Mouse (Mus musculus) stomach, embryonic 15.5 days (tissue): ENCODE results near the gene Spns1. TPM values are rescaled to one million over a fixed set of nuclear protein-coding genes. Genes with fewer than 3 reads are reported as not detected.
"Not testable (repeated sequence)": the region's sequence is repeated elsewhere in the genome, so short reads cannot be mapped to it uniquely, and the experiment has no call there.

Experiments
- ATAC-seq: fragments of 200-750 bp; cut with Nextera tagmentation; 2 replicates; pipeline ENCODE4 v1.8.0; 2017; ENCODE audit warnings: low read depth, moderate number of reproducible peaks, moderate TSS enrichment; ENCODE audit not compliant: insufficient read depth, low FRiP score
- H3K27ac ChIP-seq: fragments of 300-500 bp; sonication (generic); 2 replicates; pipeline ENCODE4 v1.5.1; 2015; ENCODE audit warnings: mild to moderate bottlenecking, inconsistent platforms
- H3K27me3 ChIP-seq: fragments of 300-500 bp; sonication (generic); replicated peaks from 2 replicates; pipeline ENCODE4 v1.6.1; 2015; ENCODE audit warnings: inconsistent platforms
- H3K36me3 ChIP-seq: fragments of 300-500 bp; sonication (generic); 2 replicates; pipeline ENCODE4 v1.6.1; 2015; ENCODE audit warnings: inconsistent platforms
- H3K4me1 ChIP-seq: fragments of 300-500 bp; sonication (generic); 2 replicates; pipeline ENCODE4 v1.6.1; 2015; ENCODE audit warnings: inconsistent platforms
- H3K4me2 ChIP-seq: fragments of 300-500 bp; sonication (generic); 2 replicates; pipeline ENCODE4 v1.6.1; 2015; ENCODE audit warnings: mild to moderate bottlenecking, inconsistent platforms
- H3K4me3 ChIP-seq: fragments of 300-500 bp; sonication (generic); replicated peaks from 2 replicates; pipeline ENCODE4 v1.5.1; 2015; ENCODE audit warnings: inconsistent platforms
- H3K9ac ChIP-seq: fragments of 300-500 bp; sonication (generic); 2 replicates; pipeline ENCODE4 v1.6.1; 2015; ENCODE audit warnings: inconsistent platforms
- H3K9me3 ChIP-seq: fragments of 300-500 bp; sonication (generic); 2 replicates; pipeline ENCODE4 v1.6.1; 2016; ENCODE audit warnings: inconsistent platforms
- WGBS: fragments of 180-500 bp; shearing (Covaris S2); methylation state at CpG from one replicate; pipeline ENCODE4 v1.1.7; 2015; 5-methylcytosine and 5-hydroxymethylcytosine counted together
- polyA plus RNA-seq: library from polyadenylated mRNA; unstranded; fragments of >200 nt; fragmentation: Nextera tagmentation; extraction: Ambion mirVana; gene quantifications from 2 replicates; pipeline ENCODE4 v1.2.1, GENCODE M21; 2015

Spns1 gene
- 42.4 and 53.8 TPM in 2 replicates for polyA plus RNA-seq

- H3K36me3 ChIP-seq, result peaks cover 5% of the 10 kb centered on the region; the same call in 1 of the 2 replicates
Measured at GRCm38 (mm10) chr7:126377278-126378158, at the start of gene Spns1. Gene Spns1 (minus strand): TSS chr7:126377450.

DNA sequence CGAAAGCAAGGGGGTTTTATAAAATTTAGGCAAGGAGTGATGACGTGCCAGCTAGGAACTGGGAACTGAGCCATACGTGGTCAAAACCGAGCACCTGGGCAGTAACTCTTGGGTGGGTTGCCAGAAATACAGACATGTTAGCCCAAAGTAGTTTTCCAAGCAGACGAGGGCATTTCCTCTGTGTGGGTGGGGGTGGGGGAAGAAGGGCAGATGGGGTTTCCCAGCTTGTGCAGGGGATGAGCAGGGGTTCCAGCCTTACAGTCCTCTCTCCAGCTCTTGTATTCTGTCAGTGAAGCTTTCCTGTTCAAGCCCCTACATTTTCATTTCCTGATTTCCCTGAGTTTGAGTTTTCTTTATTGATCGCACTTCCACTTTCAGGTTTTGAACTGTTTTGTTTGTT, 46.9 kb upstream of the Spns1 start:
- no peak for ATAC-seq
- WGBS, result 87% methylated on average over 6 of the region's 6 CpGs
- Histone ChIP-seq H3K27ac (no peak overlapping the region), H3K4me3 (no peak overlapping the region), H3K36me3 (no peaks in the 10 kb centered on the region), H3K9ac (no peak overlapping the region), H3K9me3 (no peaks in the 10 kb centered on the region; the same call in 1 of the 2 replicates), H3K4me2 (no peak overlapping the region), H3K4me1 (0 out of 2 replicates have a peak, but pooled peaks cover 6% of the 10 kb centered on the region), H3K27me3 (no peaks in the 10 kb centered on the region)

More at GRCm38 (mm10) chr7:126377278-126378158, at the start of gene Spns1:
- no peaks in the 10 kb centered on the region for H3K27me3 ChIP-seq
- H3K4me2 ChIP-seq, result peak within 1 kb of the TSS; percentile 95
- peak; percentile 97 for ATAC-seq
- no peaks in the 10 kb centered on the region for H3K9me3 ChIP-seq
- H3K4me1 ChIP-seq, result peaks cover 11% of the 10 kb centered on the region
- peak within 1 kb of the TSS; percentile 55 for H3K27ac ChIP-seq
- H3K4me3 ChIP-seq, result peak within 1 kb of the TSS; percentile 88
- WGBS, result under 1% methylated on average over 33 of the region's 33 CpGs
- H3K9ac ChIP-seq, result peak within 1 kb of the TSS; percentile 69

DNA sequence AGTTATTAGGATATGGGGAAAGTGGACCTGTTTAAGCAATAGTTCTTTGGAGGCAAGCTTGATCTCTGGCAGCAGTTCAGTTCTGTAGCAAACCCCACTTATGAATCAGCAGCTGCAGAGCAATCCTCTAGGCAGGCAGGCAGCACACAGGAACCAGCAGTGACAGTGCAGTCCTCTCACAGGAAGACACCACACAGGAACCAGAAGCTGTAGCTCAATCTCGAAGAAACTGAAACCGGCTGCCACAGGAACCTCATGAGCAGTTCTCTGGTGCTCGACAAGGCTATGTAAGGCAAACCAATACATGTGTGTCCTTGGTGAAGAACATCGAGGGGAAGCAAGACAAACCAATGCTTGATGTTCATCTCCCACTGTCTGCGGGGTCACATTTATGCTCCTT, 44.5 kb upstream of the Spns1 start:
- WGBS, result 83% methylated on average over 5 of the region's 5 CpGs
- no peaks in the 10 kb centered on the region for H3K27me3 ChIP-seq
- H3K9ac ChIP-seq, result no peak overlapping the region
- no peaks in the 10 kb centered on the region for H3K4me1 ChIP-seq
- H3K4me3 ChIP-seq, result no peak overlapping the region
- no peak overlapping the region for H3K4me2 ChIP-seq
- H3K27ac ChIP-seq, result no peak overlapping the region
- H3K36me3 ChIP-seq, result no peaks in the 10 kb centered on the region
- H3K9me3 ChIP-seq, result no peaks in the 10 kb centered on the region; the same call in 1 of the 2 replicates
- no peak for ATAC-seq

DNA sequence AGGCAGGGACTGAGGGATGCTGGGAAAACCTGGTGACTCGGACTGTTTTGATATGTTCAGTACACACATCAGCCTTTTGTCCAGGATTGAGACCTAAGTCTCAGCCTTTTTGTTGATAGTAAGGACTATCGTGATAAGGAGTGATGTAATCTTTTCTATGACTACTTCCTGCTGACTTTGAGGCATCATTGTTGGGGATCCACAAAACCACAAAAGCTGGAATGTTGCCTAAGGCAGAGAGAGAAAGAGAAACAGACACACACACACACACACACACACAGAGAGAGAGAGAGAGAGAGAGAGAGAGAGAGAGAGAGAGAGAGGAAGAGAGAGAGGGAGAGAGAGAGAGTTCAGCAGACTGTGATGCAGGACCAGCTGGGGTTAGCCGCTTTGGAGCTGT, 41.2 kb upstream of the Spns1 start:
- H3K9ac ChIP-seq, result no peak overlapping the region
- H3K27ac ChIP-seq, result no peak overlapping the region
- H3K27me3 ChIP-seq, result no peaks in the 10 kb centered on the region
- 51% methylated on average over 3 of the region's 3 CpGs for WGBS
- H3K4me3 ChIP-seq, result no peak overlapping the region
- no peak for ATAC-seq
- no peaks in the 10 kb centered on the region for H3K36me3 ChIP-seq
- no peaks in the 10 kb centered on the region for H3K9me3 ChIP-seq
- no peaks in the 10 kb centered on the region for H3K4me1 ChIP-seq
- no peak overlapping the region for H3K4me2 ChIP-seq

DNA sequence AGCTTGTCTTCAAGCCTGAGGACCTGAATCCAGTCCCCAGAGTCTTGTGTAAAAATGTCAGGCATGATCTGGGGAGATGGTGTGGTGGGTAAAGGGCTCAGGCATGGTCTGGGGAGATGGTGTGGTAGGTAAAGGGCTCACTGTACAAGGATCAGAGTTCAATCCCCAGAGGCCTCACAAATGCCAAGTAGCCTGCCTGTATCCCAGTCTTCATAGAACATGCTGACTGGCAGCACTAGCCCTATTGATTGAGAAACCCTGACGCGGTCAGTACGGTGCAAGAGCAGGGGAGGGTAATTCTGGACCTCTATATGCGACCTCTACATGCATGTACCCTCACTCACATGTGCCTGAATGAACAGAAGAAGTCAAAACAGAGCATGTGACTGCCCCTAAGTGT, 40.4 kb upstream of the Spns1 start:
- no peak overlapping the region for H3K9ac ChIP-seq
- H3K27ac ChIP-seq, result no peak overlapping the region
- H3K4me1 ChIP-seq, result no peaks in the 10 kb centered on the region
- H3K4me2 ChIP-seq, result no peak overlapping the region
- ATAC-seq, result no peak
- 87% methylated on average over 4 of the region's 4 CpGs for WGBS
- H3K9me3 ChIP-seq, result no peaks in the 10 kb centered on the region
- 0 out of 2 replicates have a peak, but pooled peaks cover 2% of the 10 kb centered on the region for H3K27me3 ChIP-seq
- H3K4me3 ChIP-seq, result no peak overlapping the region
- H3K36me3 ChIP-seq, result no peaks in the 10 kb centered on the region

- Histone ChIP-seq H3K9ac (no peak overlapping the region), H3K9me3 (no peaks in the 10 kb centered on the region), H3K4me3 (no peak overlapping the region), H3K4me2 (no peak overlapping the region), H3K27ac (no peak overlapping the region), H3K36me3 (no peaks in the 10 kb centered on the region), H3K4me1 (no peaks in the 10 kb centered on the region), H3K27me3 (0 out of 2 replicates have a peak, but pooled peaks cover 5% of the 10 kb centered on the region)
- no peak for ATAC-seq
- 61% methylated on average over 8 of the region's 8 CpGs for WGBS
Measured at GRCm38 (mm10) chr7:126417045-126417444, 39.8 kb upstream of the Spns1 start.

GRCm38 (mm10) chr7:126416615-126417014, 39.4 kb upstream of the Spns1 start:
- 61% methylated on average over 2 of the region's 2 CpGs for WGBS
- no peak overlapping the region for H3K4me2 ChIP-seq
- H3K27me3 ChIP-seq, result peaks cover 5% of the 10 kb centered on the region; the same call in 1 of the 2 replicates
- no peak overlapping the region for H3K9ac ChIP-seq
- no peaks in the 10 kb centered on the region for H3K9me3 ChIP-seq
- H3K4me3 ChIP-seq, result no peak overlapping the region
- no peaks in the 10 kb centered on the region for H3K36me3 ChIP-seq
- no peak overlapping the region for H3K27ac ChIP-seq
- no peaks in the 10 kb centered on the region for H3K4me1 ChIP-seq
- no peak for ATAC-seq

- no peak within 1 kb of the TSS for H3K27ac ChIP-seq
- ATAC-seq, result no peak
- no peak within 1 kb of the TSS for H3K4me3 ChIP-seq
- H3K36me3 ChIP-seq, result no peaks in the 10 kb centered on the region
- no peak within 1 kb of the TSS for H3K4me2 ChIP-seq
- H3K27me3 ChIP-seq, result peaks cover 5% of the 10 kb centered on the region; the same call in 1 of the 2 replicates
- H3K9me3 ChIP-seq, result no peaks in the 10 kb centered on the region
- no peaks in the 10 kb centered on the region for H3K4me1 ChIP-seq
- H3K9ac ChIP-seq, result no peak within 1 kb of the TSS
- 81% methylated on average over 6 of the region's 6 CpGs for WGBS
Measured at GRCm38 (mm10) chr7:126414725-126415124, 37.5 kb upstream of the Spns1 start, which contains the start of gene Cd19. Gene Cd19 (minus strand): TSS chr7:126414889.

GRCm38 (mm10) chr7:126411061-126411460, 33.8 kb upstream of the Spns1 start:
- no peak for ATAC-seq
- peaks cover 5% of the 10 kb centered on the region; the same call in 1 of the 2 replicates for H3K27me3 ChIP-seq
- H3K4me3 ChIP-seq, result no peak overlapping the region
- WGBS, result 86% methylated on average over 4 of the region's 4 CpGs
- no peaks in the 10 kb centered on the region for H3K4me1 ChIP-seq
- no peak overlapping the region for H3K27ac ChIP-seq
- no peak overlapping the region for H3K9ac ChIP-seq
- no peaks in the 10 kb centered on the region for H3K9me3 ChIP-seq
- H3K4me2 ChIP-seq, result no peak overlapping the region
- no peaks in the 10 kb centered on the region for H3K36me3 ChIP-seq

GRCm38 (mm10) chr7:126408686-126409085, 31.4 kb upstream of the Spns1 start:
- no peaks in the 10 kb centered on the region for H3K36me3 ChIP-seq
- WGBS, result 71% methylated on average over 2 of the region's 2 CpGs
- H3K4me1 ChIP-seq, result no peaks in the 10 kb centered on the region
- peaks cover 5% of the 10 kb centered on the region; the same call in 1 of the 2 replicates for H3K27me3 ChIP-seq
- ATAC-seq, result no peak
- no peaks in the 10 kb centered on the region for H3K9me3 ChIP-seq
- H3K27ac ChIP-seq, result no peak overlapping the region
- no peak overlapping the region for H3K4me3 ChIP-seq
- no peak overlapping the region for H3K4me2 ChIP-seq
- no peak overlapping the region for H3K9ac ChIP-seq

GRCm38 (mm10) chr7:126402518-126402917, 25.3 kb upstream of the Spns1 start:
- not testable (repeated sequence) for H3K9me3 ChIP-seq, H3K4me2 ChIP-seq, H3K27me3 ChIP-seq, H3K9ac ChIP-seq, H3K4me3 ChIP-seq, H3K4me1 ChIP-seq, H3K27ac ChIP-seq, H3K36me3 ChIP-seq, ATAC-seq
- 78% methylated on average over 8 of the region's 8 CpGs for WGBS

- H3K27me3 ChIP-seq, result no peaks in the 10 kb centered on the region
- H3K36me3 ChIP-seq, result no peaks in the 10 kb centered on the region
- no peak overlapping the region for H3K9ac ChIP-seq
- no peak overlapping the region for H3K27ac ChIP-seq
- H3K4me3 ChIP-seq, result no peak overlapping the region
- H3K9me3 ChIP-seq, result no peaks in the 10 kb centered on the region
- H3K4me2 ChIP-seq, result no peak overlapping the region
- no peak for ATAC-seq
- 0 out of 2 replicates have a peak, but pooled peaks cover 2% of the 10 kb centered on the region for H3K4me1 ChIP-seq
- 5% methylated on average over 5 of the region's 5 CpGs for WGBS
Measured at GRCm38 (mm10) chr7:126399548-126399947, 22.3 kb upstream of the Spns1 start.
